Mouse (Mus musculus) hindbrain, embryonic 16.5 days (tissue): ENCODE results near the gene Rnf150. TPM values are rescaled to one million over a fixed set of nuclear protein-coding genes. Genes with fewer than 3 reads are reported as not detected.

Experiments used
- ATAC-seq: fragments of 200-750 bp; cut with Nextera tagmentation; 2 replicates; pipeline ENCODE4 v1.8.0; 2017; ENCODE audit warnings: moderate TSS enrichment, moderate library complexity
- H3K27ac ChIP-seq: fragments of 300-500 bp; sonication (generic); 2 replicates; pipeline ENCODE4 v1.5.1; 2014; ENCODE audit warnings: low read depth, mild to moderate bottlenecking, control low read depth, low read length, moderate library complexity
- H3K27me3 ChIP-seq: fragments of 300-500 bp; sonication (generic); replicated peaks from 2 replicates; pipeline ENCODE4 v1.6.1; 2014; ENCODE audit warnings: low read length; ENCODE audit not compliant: control insufficient read depth, insufficient read depth
- H3K36me3 ChIP-seq: fragments of 300-500 bp; sonication (generic); 2 replicates; pipeline ENCODE4 v1.6.1; 2014; ENCODE audit warnings: mild to moderate bottlenecking, low read length, moderate library complexity, mixed read lengths; ENCODE audit not compliant: control insufficient read depth, insufficient read depth
- H3K4me1 ChIP-seq: fragments of 300-500 bp; sonication (generic); 2 replicates; pipeline ENCODE4 v1.6.1; 2014; ENCODE audit warnings: low read depth, low read length; ENCODE audit not compliant: control insufficient read depth, insufficient read depth
- H3K4me2 ChIP-seq: fragments of 300-500 bp; sonication (generic); 2 replicates; pipeline ENCODE4 v1.6.1; 2014; ENCODE audit warnings: mild to moderate bottlenecking, low read length, control low read depth, moderate library complexity
- H3K4me3 ChIP-seq: fragments of 300-500 bp; sonication (generic); 2 replicates; pipeline ENCODE4 v1.5.1; 2014; ENCODE audit warnings: mild to moderate bottlenecking, low read length, control low read depth, moderate library complexity
- H3K9ac ChIP-seq: fragments of 300-500 bp; sonication (generic); 2 replicates; pipeline ENCODE4 v1.6.1; 2014; ENCODE audit warnings: low read depth, mild to moderate bottlenecking, control low read depth, low read length, moderate library complexity
- H3K9me3 ChIP-seq: fragments of 300-500 bp; sonication (generic); 2 replicates; pipeline ENCODE4 v1.6.1; 2014; ENCODE audit warnings: mild to moderate bottlenecking, low read length, moderate library complexity; ENCODE audit not compliant: control insufficient read depth
- WGBS: fragments of 180-500 bp; shearing (Covaris S2); extraction: QIAGEN DNeasy Blood & Tissue Kit; methylation state at CpG from one replicate; pipeline ENCODE4 v1.1.7; 2014; 5-methylcytosine and 5-hydroxymethylcytosine counted together
- polyA plus RNA-seq: library from polyadenylated mRNA; unstranded; fragments of >200 nt; fragmentation: Nextera tagmentation; extraction: Ambion mirVana; gene quantifications from 2 replicates; pipeline ENCODE4 v1.2.1, GENCODE M21; 2015

Gene Rnf150
- polyA plus RNA-seq, 1 experiment from 2014 or later = 2.1 TPM

DNA sequence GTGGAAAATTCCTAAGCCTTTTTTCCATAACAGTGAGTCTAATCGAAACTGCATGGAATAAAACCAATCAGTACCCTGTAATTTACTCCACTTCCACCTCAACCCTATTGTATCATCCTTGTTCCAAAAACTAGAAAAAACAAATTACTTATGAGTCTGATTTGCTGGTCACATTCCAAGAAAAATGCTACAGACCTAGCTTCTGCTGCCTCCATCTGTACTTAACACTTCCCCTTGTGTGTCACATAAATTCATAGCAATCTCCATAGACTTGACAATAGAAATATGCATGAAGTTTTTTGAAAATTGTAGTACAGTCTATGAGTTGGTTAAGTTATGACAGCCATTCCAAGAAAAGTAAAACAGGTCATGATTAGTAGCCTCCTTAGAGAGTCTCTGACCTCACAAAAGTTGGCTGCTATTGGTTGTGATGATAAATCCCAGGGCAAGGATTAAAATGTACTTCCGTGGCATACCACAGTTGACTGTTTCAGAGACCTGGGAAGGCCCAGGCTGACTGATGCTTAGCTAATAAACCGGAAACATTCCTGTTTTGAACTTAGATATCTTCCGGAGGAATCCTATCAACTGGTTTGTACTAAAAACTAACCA, 118.2 kb downstream of the Rnf150 start:
- H3K4me2 ChIP-seq = no peak overlapping the region
- H3K9ac ChIP-seq = no peak overlapping the region
- H3K27ac ChIP-seq = no peak overlapping the region
- 84% methylated on average over 4 of the region's 4 CpGs for WGBS
- H3K9me3 ChIP-seq = no peaks in the 10 kb centered on the region
- no peaks in the 10 kb centered on the region for H3K36me3 ChIP-seq
- no peak overlapping the region for H3K4me3 ChIP-seq
- no peaks in the 10 kb centered on the region for H3K4me1 ChIP-seq
- H3K27me3 ChIP-seq = no peaks in the 10 kb centered on the region
- no peak for ATAC-seq

DNA sequence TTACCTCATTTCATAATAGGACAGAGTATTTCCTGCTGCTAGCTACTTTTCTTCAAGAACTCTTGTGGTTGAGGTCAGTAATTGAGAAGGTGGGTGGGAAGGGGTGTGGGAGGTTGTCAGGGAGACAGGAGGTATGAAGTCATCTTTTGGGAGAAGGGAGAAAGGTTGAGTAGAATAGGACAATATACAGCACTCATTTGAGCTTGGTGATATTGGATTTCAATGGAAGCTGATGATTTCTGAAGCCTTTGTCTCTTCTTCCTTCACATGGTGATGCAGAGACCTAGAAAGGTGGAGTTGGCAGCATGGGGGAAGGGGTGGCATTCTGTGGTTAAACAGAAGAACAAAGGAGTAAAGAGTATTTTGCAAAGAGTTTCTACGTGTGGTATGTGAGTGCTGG, 119.7 kb downstream of the Rnf150 start:
- no peak for ATAC-seq
- H3K9ac ChIP-seq = no peak overlapping the region
- no peaks in the 10 kb centered on the region; the same call in 1 of the 2 replicates for H3K4me1 ChIP-seq
- H3K4me2 ChIP-seq = no peak overlapping the region
- no peaks in the 10 kb centered on the region for H3K27me3 ChIP-seq
- H3K9me3 ChIP-seq = no peaks in the 10 kb centered on the region
- 70% methylated on average over 1 of the region's 1 CpGs for WGBS
- no peak overlapping the region for H3K4me3 ChIP-seq
- H3K36me3 ChIP-seq = no peaks in the 10 kb centered on the region
- no peak overlapping the region for H3K27ac ChIP-seq

- H3K4me1 ChIP-seq = no peaks in the 10 kb centered on the region; the same call in 1 of the 2 replicates
- no peak overlapping the region for H3K9ac ChIP-seq
- H3K4me2 ChIP-seq = no peak overlapping the region
- H3K9me3 ChIP-seq = no peaks in the 10 kb centered on the region
- no peaks in the 10 kb centered on the region for H3K36me3 ChIP-seq
- no peak for ATAC-seq
- no peaks in the 10 kb centered on the region for H3K27me3 ChIP-seq
- H3K4me3 ChIP-seq = no peak overlapping the region
- H3K27ac ChIP-seq = no peak overlapping the region
- WGBS = 76% methylated on average over 5 of the region's 5 CpGs
These were observed 120.1 kb downstream of the Rnf150 start for GRCm38 (mm10) chr8:82983301-82983700.

- Histone ChIP-seq H3K9ac (no peak overlapping the region), H3K27me3 (no peaks in the 10 kb centered on the region), H3K4me1 (no peaks in the 10 kb centered on the region; the same call in 1 of the 2 replicates), H3K9me3 (no peaks in the 10 kb centered on the region), H3K27ac (no peak overlapping the region), H3K36me3 (no peaks in the 10 kb centered on the region), H3K4me3 (no peak overlapping the region), H3K4me2 (no peak overlapping the region)
- WGBS = 77% methylated on average over 4 of the region's 4 CpGs
- ATAC-seq = no peak
These were observed 128.9 kb downstream of the Rnf150 start for GRCm38 (mm10) chr8:82992093-82992492.

- Histone ChIP-seq H3K9me3 (no peaks in the 10 kb centered on the region), H3K4me2 (no peak overlapping the region), H3K27me3 (no peaks in the 10 kb centered on the region), H3K36me3 (no peaks in the 10 kb centered on the region), H3K27ac (no peak overlapping the region), H3K4me3 (no peak overlapping the region), H3K9ac (no peak overlapping the region), H3K4me1 (no peaks in the 10 kb centered on the region)
- WGBS = 80% methylated on average over 3 of the region's 3 CpGs
- no peak for ATAC-seq
These were observed 132.7 kb downstream of the Rnf150 start for GRCm38 (mm10) chr8:82995727-82996438.

- Histone ChIP-seq H3K9ac (no peak overlapping the region), H3K27ac (no peak overlapping the region), H3K9me3 (no peaks in the 10 kb centered on the region), H3K4me1 (no peaks in the 10 kb centered on the region), H3K4me2 (no peak overlapping the region), H3K36me3 (no peaks in the 10 kb centered on the region), H3K4me3 (no peak overlapping the region), H3K27me3 (no peaks in the 10 kb centered on the region)
- ATAC-seq = no peak
- 88% methylated on average over 3 of the region's 3 CpGs for WGBS
These were observed 133.7 kb downstream of the Rnf150 start for GRCm38 (mm10) chr8:82996843-82997242.

- no peaks in the 10 kb centered on the region for H3K4me1 ChIP-seq
- no peak for ATAC-seq
- no peak overlapping the region for H3K4me2 ChIP-seq
- H3K27me3 ChIP-seq = no peaks in the 10 kb centered on the region
- no peak overlapping the region for H3K27ac ChIP-seq
- H3K4me3 ChIP-seq = no peak overlapping the region
- WGBS = 92% methylated on average over 2 of the region's 2 CpGs
- H3K36me3 ChIP-seq = no peaks in the 10 kb centered on the region
- H3K9ac ChIP-seq = no peak overlapping the region
- H3K9me3 ChIP-seq = no peaks in the 10 kb centered on the region
These were observed 135.6 kb downstream of the Rnf150 start for GRCm38 (mm10) chr8:82998778-82999177.

DNA sequence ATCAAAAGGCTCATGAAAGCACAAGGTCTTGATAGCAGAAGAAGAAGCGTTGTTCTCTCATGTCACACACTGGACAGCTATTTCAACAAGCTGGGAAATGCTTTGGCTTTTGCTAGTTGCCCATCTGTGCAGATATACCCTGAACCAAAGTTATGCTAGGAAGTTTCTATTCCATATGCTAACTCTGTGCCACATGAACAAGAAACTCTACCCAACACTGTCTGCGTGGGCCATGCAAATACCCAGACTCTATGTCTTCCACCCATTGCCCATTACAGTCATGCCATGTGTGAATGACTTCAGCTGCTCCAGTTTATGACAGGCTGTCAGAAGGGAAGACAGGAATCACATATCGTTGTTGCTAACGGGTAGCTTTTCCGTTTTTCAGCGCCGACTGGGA, 140.0 kb downstream of the Rnf150 start:
- H3K27me3 ChIP-seq = no peaks in the 10 kb centered on the region
- 0 out of 2 replicates have a peak, but pooled peaks cover 3% of the 10 kb centered on the region for H3K36me3 ChIP-seq
- no peaks in the 10 kb centered on the region for H3K4me1 ChIP-seq
- ATAC-seq = no peak
- WGBS = 97% methylated on average over 7 of the region's 7 CpGs
- H3K4me3 ChIP-seq = no peak overlapping the region
- no peak overlapping the region for H3K27ac ChIP-seq
- H3K9ac ChIP-seq = no peak overlapping the region
- H3K4me2 ChIP-seq = no peak overlapping the region
- no peaks in the 10 kb centered on the region for H3K9me3 ChIP-seq

GRCm38 (mm10) chr8:83009481-83009880, 146.3 kb downstream of the Rnf150 start:
- Histone ChIP-seq H3K36me3 (no peaks in the 10 kb centered on the region), H3K27me3 (no peaks in the 10 kb centered on the region), H3K4me1 (no peaks in the 10 kb centered on the region), H3K4me2 (no peak overlapping the region), H3K4me3 (no peak overlapping the region), H3K9ac (no peak overlapping the region), H3K9me3 (no peaks in the 10 kb centered on the region), H3K27ac (no peak overlapping the region)
- no peak for ATAC-seq
- WGBS = 89% methylated on average over 5 of the region's 5 CpGs
